Mouse (Mus musculus): ENCODE measurements around the gene Fbxo3. TPM values are rescaled to one million over a fixed set of nuclear protein-coding genes. Genes with fewer than 3 reads are reported as not detected.
"Not testable (repeated sequence)": the region's sequence is repeated elsewhere in the genome, so short reads cannot be mapped to it uniquely, and the experiment has no call there.

Fbxo3 gene
- total RNA-seq (2015; ENCODE audit: low replicate concordance) (97.2 and 111 TPM in 2 replicates), total RNA-seq (2017; ENCODE audit: low replicate concordance) (115 and 124 TPM in 2 replicates)

DNA sequence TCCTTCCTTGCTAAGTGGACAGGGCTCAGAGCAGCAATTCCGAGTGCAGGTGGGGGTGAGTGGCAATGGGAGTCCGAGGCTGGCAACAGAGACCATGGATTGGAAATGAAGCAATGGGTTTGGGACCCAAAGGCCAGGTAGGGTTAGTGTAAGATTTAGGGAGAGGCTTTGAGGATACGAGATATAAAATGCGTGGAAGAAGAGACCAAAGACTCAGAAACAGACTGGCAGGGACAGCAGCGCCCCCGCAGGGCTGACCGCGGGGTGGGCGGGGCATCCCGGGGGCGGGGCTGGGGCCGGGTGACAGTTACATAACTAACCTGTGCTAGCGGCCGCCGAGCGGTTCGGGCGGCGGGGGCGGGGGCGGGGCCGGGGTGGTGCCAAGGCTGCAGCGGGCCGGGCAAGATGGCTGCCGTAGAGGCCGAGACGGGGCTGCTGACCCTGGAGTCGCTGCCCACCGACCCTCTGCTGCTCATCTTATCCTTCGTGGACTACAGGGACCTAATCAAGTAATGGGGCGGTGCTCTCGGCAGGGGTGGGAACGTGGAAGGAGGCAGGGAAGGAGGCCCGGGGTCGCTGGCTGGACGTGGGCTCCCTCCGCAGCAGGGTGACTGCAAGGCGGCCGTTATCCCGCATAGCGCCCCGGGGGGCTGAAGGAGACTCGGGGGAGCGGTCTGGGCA is at the start of gene Fbxo3:
Gene Fbxo3 (plus strand): TSS at position 264 of the 681 bp plus-strand sequence.
- ATAC-seq (replicated peaks; ENCODE audit: low FRiP score, poor library complexity, severe bottlenecking), result peak; percentile 80

DNA sequence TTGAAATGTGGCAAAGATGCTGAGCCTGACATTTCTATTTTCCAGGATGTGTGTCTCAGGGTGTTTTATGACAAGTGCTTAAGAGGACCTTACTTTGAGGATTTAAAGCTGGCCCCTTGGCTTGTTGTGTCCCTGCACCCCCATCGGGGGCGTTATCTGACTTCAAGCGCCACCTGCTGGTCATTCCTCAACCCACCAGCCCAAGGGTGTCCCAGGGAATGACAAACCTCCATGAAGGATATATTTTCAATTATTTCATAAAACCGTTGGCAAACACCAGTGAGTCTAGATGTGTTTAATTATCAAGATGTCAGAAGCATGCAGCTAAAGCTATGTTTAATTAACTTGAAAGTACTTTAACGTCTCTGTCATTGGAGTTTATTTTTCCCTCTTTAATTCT is 45.3 kb upstream of the Fbxo3 start:
- ATAC-seq (replicated peaks; ENCODE audit: low FRiP score, poor library complexity, severe bottlenecking), result peak; percentile 52; the same call in 1 of the 2 replicates

DNA sequence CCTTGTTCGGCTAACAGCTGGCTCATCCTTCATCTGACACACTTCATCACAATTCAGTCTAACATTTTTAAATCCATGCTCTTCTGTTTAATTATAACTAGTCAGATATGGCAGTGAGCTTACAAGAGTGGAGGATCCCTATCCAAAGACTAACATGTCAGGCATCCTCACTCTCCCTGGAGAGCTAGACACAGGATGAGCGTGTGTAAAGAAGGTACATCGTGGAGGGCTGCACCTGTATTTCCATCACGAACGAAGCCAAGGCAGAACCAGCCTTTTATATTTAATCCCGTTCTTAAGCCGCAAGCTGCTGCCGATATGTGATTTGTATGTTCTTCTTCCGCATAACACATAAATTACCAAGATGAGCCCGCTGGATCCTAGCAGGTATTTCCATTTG is 44.4 kb upstream of the Fbxo3 start:
- ATAC-seq (replicated peaks; ENCODE audit: low FRiP score, poor library complexity, severe bottlenecking), result no peak

DNA sequence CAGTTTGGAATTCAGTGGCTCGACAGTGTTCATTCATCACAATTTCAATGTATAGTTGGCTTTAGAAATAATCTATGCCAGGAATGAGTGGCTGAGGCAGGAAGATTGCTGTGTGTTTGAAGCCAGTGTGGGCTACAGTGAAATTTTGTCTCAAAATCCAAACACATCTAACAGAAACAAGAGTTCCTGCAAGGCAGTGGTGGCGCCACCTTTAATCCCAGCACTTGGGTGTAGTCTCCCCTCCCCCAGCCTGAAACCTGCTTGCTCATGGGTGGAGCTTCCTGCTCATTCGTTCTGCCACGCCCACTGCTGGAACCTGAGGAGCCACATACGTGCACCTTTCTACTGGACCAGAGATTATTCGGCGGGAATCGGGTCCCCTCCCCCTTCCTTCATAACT is 39.9 kb upstream of the Fbxo3 start:
- ATAC-seq (replicated peaks; ENCODE audit: low FRiP score, poor library complexity, severe bottlenecking), result not testable (repeated sequence)

DNA sequence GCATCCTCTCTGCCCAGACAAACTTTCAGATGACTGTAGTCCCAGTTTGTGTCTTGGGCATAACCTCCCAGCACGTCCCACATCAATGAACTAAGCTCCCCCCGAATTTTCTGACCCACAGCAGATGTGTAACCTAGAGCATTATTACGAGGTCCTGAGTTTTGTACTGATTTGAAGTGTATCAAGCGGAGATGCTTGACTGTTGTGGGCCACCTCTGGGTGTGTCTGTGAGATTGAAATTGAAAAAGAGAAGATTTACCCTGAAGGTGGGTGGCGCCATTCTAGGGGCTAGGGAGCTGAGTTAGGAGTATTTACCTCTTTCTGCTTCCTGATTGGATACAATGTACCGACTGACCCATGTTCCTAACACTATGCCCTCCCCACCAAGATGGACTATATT is 37.8 kb upstream of the Fbxo3 start:
- no peak for ATAC-seq (replicated peaks; ENCODE audit: low FRiP score, poor library complexity, severe bottlenecking)

DNA sequence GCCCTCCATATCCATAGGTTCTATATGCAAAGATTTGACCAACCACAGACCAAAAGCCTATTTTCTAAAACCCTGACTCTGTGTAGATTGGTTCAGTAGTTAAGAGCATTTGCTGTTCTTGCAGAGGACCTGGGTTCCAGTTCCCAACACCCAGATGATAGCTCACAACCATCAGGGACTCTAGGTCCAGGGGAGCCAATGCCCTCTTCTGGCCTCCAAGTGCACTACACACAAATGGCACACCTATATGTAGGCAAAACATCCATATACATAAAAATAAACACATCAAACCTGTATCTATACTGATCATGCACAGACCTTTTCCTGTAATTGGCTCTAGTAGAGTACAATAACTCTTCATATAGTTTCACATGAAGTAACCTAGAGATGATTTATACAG is 36.2 kb upstream of the Fbxo3 start:
- peak; percentile 64; the same call in 1 of the 2 replicates for ATAC-seq (replicated peaks; ENCODE audit: low FRiP score, poor library complexity, severe bottlenecking)

DNA sequence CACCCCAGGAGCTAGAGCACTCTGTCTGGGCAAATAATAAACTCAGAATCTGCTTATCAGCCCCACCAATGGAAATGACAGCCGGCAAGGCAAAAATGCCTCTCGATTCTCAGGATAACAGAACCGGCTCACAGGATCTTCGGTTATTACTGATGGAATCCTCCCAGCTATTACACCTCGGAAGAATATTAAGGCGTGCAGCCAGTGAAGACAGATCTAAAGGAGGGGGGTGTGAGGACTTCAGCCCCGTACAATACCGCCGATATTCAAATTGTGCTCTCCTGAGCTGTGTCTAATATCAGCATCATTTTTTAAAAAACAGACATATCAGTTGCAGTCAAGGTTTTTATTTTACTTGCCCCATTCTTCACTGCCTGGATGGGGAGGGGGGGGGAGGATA is 35.4 kb upstream of the Fbxo3 start:
- ATAC-seq (replicated peaks; ENCODE audit: low FRiP score, poor library complexity, severe bottlenecking), result no peak

DNA sequence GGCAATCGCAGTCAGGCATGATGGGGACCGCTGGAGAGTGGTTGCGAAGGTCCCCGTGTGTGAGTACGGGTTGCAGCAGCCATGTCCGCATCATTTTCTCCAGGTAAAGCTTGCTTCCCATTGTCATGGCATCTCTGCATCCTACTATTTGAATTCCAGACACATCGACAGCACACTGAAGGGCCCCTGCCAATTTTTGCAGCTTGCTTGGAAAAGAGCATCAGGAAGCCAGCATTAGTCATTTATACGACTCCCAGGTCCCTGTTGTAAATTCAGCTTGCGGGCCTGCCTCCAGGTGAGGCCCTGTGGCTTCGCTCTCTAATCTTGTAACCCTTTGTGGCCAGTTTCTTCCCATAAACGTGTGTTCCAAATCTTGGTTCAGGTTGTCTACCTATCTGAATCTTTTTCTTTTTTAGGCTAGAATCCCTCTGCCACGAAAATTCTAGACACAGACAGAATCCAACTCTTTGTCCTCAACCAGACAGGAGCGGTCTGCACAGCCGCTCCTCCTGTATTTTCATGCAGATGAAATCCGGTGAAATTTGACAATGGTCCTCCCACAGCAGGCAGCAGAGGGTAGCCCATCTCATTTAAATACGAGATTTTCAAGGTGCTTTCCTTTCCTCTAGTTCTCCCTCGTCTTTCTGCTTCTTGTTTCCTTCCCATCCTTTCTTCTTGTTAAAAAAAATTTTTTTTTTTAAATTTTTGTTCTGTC is 34.7 kb upstream of the Fbxo3 start:
- ATAC-seq (replicated peaks; ENCODE audit: low FRiP score, poor library complexity, severe bottlenecking), result no peak

DNA sequence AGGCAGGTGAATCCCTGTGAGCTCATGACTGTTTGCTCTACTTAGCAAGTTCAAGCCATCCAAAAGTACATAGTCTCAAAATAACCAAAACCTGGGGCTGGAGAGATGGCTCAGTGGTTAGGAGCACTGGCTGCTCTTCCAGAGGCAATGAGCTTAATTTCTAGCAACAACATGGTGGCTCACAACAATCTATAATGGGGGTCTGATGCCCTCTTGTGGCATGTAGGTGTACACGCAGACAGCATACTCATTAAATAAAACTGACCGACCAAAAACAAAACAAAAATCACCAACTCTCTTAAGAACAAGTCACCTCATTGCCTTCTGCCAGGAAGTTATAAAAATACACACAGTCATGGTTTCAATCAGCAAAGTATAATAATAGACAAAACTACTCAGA is 26.4 kb upstream of the Fbxo3 start:
- ATAC-seq (replicated peaks; ENCODE audit: low FRiP score, poor library complexity, severe bottlenecking), result peak; percentile 88

DNA sequence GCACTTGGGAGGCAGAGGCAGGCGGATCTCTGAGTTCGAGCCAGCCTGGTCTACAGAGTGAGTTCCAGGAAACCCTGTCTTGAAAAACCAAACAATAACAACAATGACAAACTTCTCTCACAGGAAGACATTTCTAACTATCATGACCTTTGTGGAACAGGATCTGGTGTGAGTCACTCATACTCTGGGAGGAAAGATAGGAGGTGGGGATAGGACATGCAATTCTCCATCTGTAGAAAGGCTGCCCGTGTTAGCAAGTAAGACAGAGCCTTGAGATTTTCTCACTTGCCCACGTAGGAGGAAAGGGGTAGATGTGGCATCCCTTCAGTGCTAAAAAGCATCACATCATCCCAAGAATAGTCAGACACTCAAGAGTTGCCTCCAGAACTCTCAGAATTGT is 25.7 kb upstream of the Fbxo3 start:
- no peak for ATAC-seq (replicated peaks; ENCODE audit: low FRiP score, poor library complexity, severe bottlenecking)

DNA sequence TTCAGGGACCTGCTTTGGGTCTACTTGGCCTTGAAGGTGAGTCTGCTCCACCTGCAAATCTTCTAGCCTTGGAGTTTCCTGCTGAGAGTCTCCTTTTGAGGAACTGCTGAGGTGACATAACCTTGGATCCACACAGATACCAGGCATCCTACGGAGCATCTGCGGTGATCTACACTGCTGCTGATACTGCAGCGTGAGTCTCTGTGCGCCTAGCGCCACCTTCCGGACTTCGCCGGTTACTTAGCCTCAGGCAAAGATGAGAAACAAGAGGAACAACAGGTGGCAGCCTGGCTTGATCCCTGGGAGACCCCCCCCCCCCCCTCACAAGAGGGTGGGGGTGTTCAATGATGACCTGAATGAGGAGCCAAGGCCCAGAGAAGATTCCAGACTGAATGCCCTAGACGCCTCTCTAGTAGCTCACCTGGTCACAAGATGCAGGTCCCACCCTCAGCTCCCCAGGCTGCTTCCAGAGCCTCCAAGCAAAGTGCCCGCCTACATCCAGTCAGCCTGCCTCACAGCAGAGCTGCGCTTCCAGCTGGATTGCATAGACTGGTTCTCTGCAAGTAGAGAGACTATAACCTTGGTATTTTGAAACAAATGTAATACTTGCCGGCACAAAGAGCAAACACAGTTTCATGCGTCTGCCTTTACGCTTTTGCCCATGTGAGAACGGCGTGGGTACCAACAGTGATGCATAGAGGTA is 24.7 kb upstream of the Fbxo3 start:
- peak; percentile 67 for ATAC-seq (replicated peaks; ENCODE audit: low FRiP score, poor library complexity, severe bottlenecking)

DNA sequence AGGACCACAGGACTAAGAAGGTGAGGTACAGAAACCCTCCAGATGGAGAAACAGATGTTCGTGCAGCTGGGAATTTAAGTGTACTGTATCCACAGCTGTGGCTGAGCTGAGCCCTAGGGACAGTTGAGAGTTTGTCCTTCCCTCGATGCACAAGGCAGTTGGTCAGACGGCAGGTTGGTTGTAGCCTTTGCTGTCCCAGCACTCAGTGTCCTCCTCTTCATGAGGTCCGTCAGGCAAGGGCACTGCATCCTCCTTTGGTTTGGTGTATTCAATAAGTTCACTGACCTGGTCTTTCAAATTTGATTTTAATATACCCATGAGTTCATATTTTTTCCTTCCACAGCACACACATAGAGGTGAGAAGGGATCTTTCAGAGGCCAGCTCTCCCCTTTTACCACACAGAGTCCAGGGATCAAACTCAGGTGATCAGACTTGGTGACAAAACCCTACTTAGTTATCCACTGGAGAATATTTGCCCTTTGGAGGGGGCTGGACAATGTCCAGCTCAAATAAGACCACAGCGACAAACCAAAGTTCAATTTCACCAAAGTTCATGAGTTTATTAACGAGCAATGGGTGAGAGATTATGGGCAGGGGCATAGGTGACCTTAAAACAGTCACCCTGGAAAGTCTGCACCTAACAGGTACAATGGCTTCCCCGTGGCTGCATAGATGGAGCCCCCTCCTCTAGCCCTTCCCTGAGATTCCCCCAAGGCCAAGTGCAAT is 19.6 kb upstream of the Fbxo3 start:
- ATAC-seq (replicated peaks; ENCODE audit: low FRiP score, poor library complexity, severe bottlenecking), result no peak

DNA sequence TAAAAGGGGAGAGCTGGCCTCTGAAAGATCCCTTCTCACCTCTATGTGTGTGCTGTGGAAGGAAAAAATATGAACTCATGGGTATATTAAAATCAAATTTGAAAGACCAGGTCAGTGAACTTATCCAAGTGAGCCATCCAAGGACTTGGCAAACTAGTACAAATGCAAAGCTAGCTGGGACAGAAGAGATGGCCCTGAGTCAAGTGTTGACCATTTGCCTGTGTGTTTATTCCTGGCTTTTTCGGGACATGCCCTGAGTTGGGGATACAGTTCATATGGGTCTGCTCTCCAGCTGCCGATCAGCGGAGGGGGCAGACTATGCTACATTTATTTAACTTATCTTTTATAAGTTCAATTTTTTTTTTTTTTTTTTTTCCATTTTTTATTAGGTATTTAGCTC is 18.7 kb upstream of the Fbxo3 start:
- ATAC-seq (replicated peaks; ENCODE audit: low FRiP score, poor library complexity, severe bottlenecking), result not testable (repeated sequence)

DNA sequence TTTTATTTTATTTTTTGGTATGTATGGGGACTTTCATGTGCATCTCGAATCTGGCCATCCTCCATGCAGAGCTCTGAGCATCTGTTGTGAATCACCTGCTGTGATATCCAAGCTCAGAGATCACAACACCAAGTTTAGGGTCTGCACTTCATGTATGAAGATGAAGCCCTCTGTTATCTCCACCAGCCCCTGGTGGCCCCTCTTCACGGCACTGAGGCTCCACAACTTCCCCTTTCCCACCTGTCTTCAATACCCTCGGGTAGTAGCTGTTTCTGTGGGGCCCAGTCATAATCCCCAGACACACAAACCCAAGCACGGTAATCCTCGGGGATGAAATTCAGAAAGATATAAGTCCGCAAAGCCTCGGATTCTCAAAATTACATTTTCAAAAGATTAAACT is 4.4 kb upstream of the Fbxo3 start:
- no peak for ATAC-seq (replicated peaks; ENCODE audit: low FRiP score, poor library complexity, severe bottlenecking)

DNA sequence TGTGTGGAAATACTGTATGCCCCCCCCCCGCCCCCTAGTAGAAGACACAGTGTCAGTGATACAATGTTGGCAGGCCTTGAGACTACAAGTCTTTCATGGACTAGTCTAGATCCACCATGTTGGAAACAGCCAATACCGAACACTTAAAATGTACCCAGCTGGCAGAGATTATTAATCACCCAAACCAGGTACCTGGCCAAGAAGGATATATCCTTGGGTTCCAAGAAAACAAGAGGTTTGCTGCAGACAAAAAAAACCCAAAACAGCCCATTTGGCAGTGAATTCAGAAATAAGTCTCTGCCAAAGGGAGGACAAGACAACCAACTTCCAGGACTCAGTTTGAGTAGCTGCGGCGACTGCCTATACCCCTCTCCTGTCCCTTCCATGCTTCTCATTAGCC is 2.9 kb upstream of the Fbxo3 start:
- ATAC-seq (replicated peaks; ENCODE audit: low FRiP score, poor library complexity, severe bottlenecking), result no peak

DNA sequence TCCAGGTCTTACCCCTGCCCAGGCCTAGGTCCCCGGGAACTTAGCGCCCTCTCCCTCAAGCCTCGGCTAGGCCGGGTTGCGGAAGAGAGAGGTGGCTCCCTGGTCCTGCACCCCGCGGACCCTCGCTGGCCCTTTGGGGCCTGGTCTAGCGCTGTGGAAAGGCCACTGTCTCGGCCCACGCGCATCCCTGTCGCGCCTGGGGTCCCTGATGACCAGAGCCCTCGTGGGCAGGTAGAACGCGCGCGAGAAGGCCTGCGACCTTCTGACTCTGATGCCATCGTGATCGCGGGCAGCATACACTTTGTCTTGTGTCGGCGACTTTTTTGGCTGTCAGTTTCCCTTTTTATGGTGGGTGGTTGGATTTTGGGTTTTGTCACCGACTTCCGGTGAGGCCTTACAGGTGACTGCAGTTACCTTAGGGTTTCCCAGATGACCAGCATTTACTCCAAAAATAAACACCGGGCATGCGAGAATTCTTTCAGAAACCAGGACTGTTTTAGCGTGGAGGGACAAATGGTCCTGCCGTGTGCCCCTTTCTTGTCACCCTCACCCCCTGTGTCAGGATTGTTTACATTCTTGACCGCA is 710 bp downstream of the Fbxo3 start, which contains the start of gene 4931422A03Rik:
Gene 4931422A03Rik (minus strand): TSS at position 223 of the 585 bp plus-strand sequence.
- peak; percentile 45 for ATAC-seq (replicated peaks; ENCODE audit: low FRiP score, poor library complexity, severe bottlenecking)

DNA sequence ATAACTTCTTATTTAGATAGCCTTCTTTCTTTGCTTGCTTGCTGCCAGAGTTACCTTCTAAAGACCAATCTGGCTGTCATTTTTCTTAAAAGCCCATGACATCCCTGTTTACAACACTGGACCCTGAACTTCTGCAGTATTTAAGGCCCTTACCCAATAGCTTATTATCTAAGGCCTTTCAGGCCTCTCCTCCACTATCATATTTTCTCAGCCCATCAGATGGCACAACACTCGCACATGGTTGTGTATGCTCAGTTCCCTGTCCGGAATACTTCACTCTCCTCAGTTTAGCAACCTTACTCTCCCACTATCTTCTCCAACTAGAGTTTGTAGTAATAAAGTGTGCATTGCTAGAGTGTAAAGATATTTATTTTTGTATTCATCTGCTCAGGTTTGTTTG is 1.6 kb downstream of the Fbxo3 start:
- ATAC-seq (replicated peaks; ENCODE audit: low FRiP score, poor library complexity, severe bottlenecking), result peak; percentile 69

DNA sequence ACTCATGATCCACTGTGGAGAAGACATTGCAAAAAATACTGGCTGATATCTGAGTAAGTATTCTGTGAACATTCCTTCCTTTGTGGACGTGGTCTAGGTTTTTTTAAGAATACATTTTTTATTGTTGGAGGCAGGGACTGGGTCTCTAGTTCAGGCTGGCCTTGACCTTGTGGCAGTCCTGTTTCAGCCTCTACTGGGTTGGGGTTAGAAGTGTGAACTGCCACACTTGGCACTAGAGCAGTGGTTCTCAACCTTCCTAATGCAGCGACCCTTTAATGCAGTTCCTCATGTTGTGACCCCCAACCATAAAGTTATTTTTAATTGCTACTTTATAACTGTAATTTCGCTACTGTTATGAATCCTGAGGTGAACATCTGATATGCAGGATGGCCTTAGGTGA is 2.9 kb downstream of the Fbxo3 start:
- ATAC-seq (replicated peaks; ENCODE audit: low FRiP score, poor library complexity, severe bottlenecking), result no peak

DNA sequence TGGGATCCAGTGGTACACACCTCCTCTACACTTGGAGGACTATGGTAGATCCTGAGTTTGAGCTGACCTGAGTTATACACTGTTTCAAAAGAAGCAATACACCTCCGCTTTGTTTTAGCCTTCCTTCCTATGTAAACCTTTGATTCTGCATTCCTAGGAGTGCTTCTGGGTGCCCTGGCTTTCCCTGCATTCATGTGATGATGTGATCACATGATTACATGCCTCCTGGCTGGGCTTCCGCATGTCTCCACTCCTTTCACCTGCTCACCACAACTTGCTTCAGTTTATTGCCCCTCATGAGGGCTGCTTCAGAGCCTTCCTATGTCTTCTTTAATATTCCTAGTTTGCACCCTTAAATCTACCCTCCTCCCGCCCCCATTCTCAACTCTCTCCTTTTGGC is 4.5 kb downstream of the Fbxo3 start:
- ATAC-seq (replicated peaks; ENCODE audit: low FRiP score, poor library complexity, severe bottlenecking), result no peak

Measured in erythroblast, adult 5-6 weeks (primary cell).